Mouse (Mus musculus) cortical plate, adult 2 months (tissue): ENCODE measurements around the gene D630039A03Rik. TPM values are rescaled to one million over a fixed set of nuclear protein-coding genes. Genes with fewer than 3 reads are reported as not detected.

Source experiments
- H3K27ac ChIP-seq: fragments of 200-500 bp; 2 replicates; pipeline ENCODE4 v1.5.1; 2012; ENCODE audit warnings: low read length, control low read depth, inconsistent platforms; ENCODE audit not compliant: insufficient read depth
- H3K4me1 ChIP-seq: fragments of 200-500 bp; 2 replicates; pipeline ENCODE4 v1.6.1; 2011; ENCODE audit warnings: low read length; ENCODE audit not compliant: control insufficient read depth, insufficient read depth
- H3K4me3 ChIP-seq: fragments of 200-500 bp; 2 replicates; pipeline ENCODE4 v1.5.1; 2011; ENCODE audit warnings: mild to moderate bottlenecking, low read length, control low read depth; ENCODE audit not compliant: insufficient read depth
- CTCF ChIP-seq: fragments of 200-500 bp; IDR thresholded peaks from 2 replicates; pipeline ENCODE4 v1.5.1; 2011; ENCODE audit warnings: mild to moderate bottlenecking, control low read depth, low read length; ENCODE audit not compliant: insufficient read depth; ENCODE audit errors: extremely low read depth
- POLR2A ChIP-seq: fragments of 200-500 bp; IDR thresholded peaks from 2 replicates; pipeline ENCODE4 v1.6.1; 2011; ENCODE audit warnings: mild to moderate bottlenecking, low read length, control low read depth; ENCODE audit not compliant: insufficient read depth; ENCODE audit errors: extremely low read depth
- polyA plus RNA-seq: library from polyadenylated mRNA; depleted of rRNA; stranded (reverse); fragments of >200 nt; gene quantifications from 2 replicates; pipeline ENCODE4 v1.2.3, GENCODE M21; 2012; rRNA removed

The D630039A03Rik gene
- 0.27 and 0.32 TPM in 2 replicates for polyA plus RNA-seq

DNA sequence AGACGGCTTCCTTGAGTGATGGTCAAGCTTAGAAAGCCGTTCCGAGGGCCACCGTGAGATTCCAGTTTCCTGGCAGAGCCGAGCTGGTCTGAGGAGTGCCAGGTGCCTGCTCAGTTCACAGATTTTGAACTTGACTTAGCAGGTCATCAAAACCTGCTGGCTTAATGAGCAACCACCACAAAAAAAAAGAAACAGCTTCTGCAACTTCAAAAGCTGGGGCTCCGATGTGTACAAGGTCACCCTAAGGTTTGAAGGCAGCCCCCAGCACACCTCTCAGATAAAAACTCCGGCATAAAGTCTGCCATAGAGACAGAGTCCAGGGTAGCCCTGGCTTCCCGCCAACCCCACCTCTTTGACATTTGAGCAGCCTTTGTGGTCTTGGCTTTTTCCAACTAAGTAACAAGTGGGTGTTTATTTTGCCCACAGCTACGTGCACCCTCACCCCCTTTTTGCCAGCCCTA, at the start of gene D630039A03Rik:
Gene D630039A03Rik (minus strand): TSS at position 97 of the 461 bp plus-strand sequence.
- no peak within 1 kb of the TSS for H3K27ac ChIP-seq
- no peak within 1 kb of the TSS for H3K4me3 ChIP-seq
- H3K4me1 ChIP-seq, result no peaks in the 10 kb centered on the region

DNA sequence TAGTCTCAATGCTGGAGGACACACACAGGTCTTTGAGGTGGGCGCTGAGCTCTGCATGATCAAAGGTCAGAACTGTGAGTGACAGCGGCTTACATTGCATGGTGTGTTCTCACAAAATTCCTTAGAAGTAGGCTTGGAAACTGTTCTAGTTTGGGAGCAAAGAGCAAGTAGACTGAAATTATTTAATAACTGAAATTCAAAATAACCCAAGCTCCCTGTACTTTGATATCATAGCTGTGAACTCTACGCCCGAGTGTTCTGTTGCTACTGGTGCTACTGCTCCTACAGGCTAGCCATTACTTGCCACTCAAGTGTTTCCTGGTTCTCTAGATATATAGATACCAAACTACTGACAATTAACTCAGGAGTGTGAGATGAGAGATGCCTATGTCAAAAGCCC, 49.4 kb upstream of the D630039A03Rik start:
- Histone ChIP-seq H3K4me1 (no peaks in the 10 kb centered on the region), H3K4me3 (no peak overlapping the region), H3K27ac (no peak overlapping the region)
- TF ChIP-seq POLR2A, result no peak
- TF ChIP-seq CTCF, result no peak

More for the DNA sequence above, at the start of gene D630039A03Rik:
- TF ChIP-seq CTCF, result no peak
- no peak for TF ChIP-seq POLR2A

DNA sequence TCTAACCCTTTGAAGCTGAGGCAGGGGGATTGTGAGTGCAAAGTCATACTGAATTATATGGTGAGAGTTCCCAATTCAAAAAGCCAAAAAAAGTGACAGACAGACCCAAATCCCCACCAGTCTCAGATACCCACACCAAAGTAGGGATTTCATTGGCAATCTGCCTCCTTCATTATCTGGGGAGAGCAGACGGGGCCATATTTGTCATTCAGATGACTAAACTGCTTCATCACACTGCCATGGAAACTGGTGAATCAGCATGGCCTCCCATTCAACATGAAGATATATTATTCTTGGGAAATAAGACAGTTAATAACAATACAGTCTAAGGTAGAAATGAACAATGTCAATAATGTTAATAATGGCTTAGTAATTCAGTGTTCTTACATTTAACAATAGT, 48.0 kb upstream of the D630039A03Rik start:
- no peak overlapping the region for H3K4me3 ChIP-seq
- TF ChIP-seq CTCF, result no peak
- TF ChIP-seq POLR2A, result no peak
- H3K27ac ChIP-seq, result no peak overlapping the region
- H3K4me1 ChIP-seq, result no peaks in the 10 kb centered on the region

DNA sequence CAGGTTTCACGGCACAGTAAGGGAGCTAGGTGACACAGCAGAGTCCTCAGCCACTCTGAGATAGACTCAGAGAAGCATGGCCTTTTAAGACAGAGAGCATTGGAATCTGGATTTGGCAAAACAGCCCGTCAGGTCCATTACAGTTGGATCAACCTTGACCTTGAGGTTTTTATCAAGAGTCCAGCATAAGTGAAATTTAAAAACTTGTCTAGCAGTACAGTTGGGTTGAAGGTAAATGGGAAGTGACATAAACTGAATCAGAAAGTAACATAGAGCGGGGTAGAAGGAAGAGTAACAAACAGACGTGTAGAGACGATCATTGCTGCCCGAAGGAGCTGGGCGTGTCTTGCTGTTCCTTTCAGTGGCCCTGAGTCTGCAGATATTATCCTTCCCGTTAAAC, 43.0 kb upstream of the D630039A03Rik start:
- Histone ChIP-seq H3K27ac (no peak overlapping the region), H3K4me1 (peaks cover 2% of the 10 kb centered on the region; the same call in 1 of the 2 replicates), H3K4me3 (no peak overlapping the region)
- TF ChIP-seq CTCF (no peak), POLR2A (no peak)

DNA sequence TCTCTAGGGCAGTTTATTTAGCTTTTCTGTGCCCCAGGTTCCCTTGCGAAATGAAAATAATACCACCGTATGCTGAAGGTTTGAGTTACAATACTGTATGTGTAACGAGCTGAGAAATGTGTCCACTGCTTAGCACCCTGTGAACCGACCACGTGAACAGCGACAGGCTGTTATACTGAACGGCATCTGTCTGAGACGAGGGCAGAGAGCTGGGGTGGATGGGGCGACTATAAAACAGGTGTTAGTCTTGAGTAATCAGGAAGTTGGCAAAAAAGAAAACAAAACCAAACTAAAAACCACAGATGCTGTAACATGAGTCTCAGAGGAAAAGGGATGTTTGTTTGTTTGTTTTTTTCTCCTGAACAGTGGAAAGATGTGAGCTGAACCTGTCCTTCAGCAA, 42.0 kb upstream of the D630039A03Rik start:
- TF ChIP-seq POLR2A, result no peak
- no peak for TF ChIP-seq CTCF
- no peak overlapping the region for H3K27ac ChIP-seq
- H3K4me3 ChIP-seq, result no peak overlapping the region
- H3K4me1 ChIP-seq, result peaks cover 2% of the 10 kb centered on the region; the same call in 1 of the 2 replicates

DNA sequence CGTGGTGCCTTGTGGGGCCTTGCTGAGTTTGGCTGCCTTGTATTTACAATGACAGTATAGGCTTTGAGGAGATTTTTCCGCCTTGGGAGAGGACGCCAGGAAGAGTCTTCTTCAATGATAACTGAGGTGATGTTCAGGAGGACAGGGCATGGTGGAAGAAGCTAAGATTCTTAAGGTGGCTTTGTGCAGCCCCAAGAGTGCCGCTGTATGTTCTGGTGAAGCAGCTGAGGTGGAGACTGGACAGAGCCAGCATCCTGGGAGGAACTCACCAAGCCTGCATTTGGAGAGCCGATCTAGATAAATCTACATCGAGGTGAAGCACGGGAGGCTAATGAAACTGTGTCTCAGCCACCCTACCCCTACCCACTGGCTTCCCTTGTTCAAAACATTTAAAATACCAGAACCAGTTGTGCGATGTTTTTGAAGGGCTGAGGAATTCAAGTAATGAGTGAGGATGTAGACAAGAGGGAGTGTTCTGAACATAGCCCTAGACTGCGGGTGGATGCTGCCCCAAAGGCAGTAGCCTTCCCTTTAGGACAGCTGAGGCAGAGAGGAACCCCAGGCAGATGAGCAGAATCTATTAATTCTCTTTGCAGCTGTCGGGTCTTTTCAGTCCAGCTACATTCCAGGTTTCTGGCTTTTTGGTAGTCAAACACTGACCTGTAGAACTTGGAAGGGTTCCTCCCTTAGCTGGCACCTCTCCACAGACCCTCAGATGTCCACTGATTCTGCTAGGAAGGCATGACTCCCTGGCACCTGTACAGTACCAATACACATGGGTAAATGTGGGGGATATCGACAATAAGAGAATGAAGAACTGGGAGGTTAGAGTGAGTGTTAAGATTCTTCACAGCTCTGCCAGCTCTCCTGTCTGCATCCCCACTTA, 41.3 kb upstream of the D630039A03Rik start:
- peak overlapping the region; percentile 87; the same call in 1 of the 2 replicates for H3K4me3 ChIP-seq
- peak overlapping the region; percentile 96 for H3K27ac ChIP-seq
- no peak for TF ChIP-seq CTCF
- TF ChIP-seq POLR2A, result no peak
- H3K4me1 ChIP-seq, result peaks cover 2% of the 10 kb centered on the region; the same call in 1 of the 2 replicates

DNA sequence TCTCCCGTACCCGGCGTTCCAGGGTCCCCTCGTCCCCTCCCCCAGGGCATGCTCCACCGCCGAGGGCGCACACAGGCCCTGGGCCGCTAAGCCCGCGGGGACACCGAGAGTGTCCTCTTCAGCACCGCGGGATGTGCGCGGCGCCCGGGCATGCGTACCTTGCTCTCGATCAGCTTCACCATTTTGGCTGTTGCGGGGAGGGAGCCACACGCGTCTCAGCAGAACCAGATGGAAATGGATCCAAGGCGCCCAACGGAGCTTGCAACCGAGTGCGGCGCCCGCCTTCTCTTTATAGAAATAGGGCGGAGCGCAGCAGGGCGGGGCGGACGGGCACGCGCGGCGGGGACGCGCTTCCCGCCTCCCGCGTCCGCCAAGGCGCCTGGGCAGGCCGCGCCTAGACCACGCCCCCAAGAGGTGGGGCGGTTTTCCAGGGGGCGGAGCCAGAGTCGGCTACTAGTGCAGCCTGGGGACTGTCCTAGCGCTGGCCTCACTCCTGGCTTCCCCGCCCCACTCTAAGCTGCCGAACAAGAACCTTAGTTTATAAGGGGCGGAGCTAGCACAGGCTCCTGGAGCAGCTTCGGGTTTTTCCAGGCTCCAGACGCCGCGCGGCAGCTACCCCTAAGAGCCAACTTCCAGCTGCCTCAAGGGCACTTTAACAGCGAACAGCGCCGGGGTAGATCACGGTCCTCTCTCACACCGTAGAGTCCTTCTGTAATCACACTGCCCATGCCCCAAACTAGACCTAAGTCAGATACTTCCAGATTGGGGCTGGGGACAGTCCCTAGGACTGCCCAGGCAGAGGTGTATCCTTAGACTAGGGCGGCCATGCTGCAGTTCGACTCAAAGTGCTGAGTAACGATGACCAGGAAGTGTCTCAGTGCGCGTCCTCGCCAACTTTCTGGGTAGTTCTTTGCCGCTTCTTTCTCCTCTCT, 40.2 kb upstream of the D630039A03Rik start, which contains the start of gene Txn1:
Gene Txn1 (minus strand): TSS at position 383 of the 932 bp plus-strand sequence.
- H3K4me1 ChIP-seq, result peaks cover 2% of the 10 kb centered on the region; the same call in 1 of the 2 replicates
- peak within 1 kb of the TSS; percentile 87 for H3K4me3 ChIP-seq
- TF ChIP-seq CTCF (no peak), POLR2A (peak; percentile 83)
- H3K27ac ChIP-seq, result peak within 1 kb of the TSS; percentile 96

DNA sequence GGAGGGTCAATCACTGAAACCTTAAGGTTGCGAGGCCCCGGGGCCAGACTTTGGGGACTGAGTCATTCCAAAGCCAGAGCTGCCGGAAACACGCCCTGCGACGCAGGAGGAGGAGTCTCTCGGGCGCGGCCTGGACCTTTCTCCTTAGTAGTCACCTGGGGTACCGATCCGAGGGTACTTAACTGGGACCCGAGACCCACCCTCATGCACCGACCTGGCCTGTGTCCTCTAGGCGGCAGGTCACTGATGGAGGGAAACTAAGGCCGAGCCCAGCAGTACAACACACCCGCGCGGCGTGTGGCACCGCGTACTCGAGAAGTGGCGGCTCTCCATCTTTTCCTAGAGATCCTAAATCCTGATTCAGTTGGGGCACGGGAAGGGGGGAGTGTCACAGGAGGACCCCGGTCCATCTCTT, 39.5 kb upstream of the D630039A03Rik start:
- peak overlapping the region; percentile 87 for H3K4me3 ChIP-seq
- TF ChIP-seq POLR2A, result peak; percentile 32; the same call in 1 of the 2 replicates
- TF ChIP-seq CTCF, result no peak
- peaks cover 2% of the 10 kb centered on the region; the same call in 1 of the 2 replicates for H3K4me1 ChIP-seq
- peak overlapping the region; percentile 55 for H3K27ac ChIP-seq

DNA sequence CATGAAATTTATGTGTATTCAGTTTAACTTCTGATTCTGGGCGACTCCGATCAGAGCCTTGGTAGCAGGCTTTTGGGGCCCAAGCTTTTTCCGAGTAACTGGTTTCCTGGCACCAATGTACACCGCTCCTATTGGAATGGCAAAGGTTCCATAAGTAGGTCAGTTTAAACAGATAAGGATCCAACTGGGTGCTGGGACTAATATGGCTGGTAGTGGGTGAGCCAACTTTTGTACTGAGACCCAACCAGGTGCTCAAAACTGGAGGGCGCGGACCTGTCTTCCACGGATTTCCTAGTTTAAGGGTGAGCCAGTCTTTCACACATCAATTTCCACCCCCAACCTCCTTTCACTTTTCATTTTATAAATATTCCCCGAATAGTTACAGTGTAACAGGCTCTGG, 38.9 kb upstream of the D630039A03Rik start:
- TF ChIP-seq POLR2A, result no peak
- no peak for TF ChIP-seq CTCF
- Histone ChIP-seq H3K27ac (no peak overlapping the region), H3K4me3 (peak overlapping the region; percentile 87), H3K4me1 (peaks cover 2% of the 10 kb centered on the region; the same call in 1 of the 2 replicates)
